Mouse (Mus musculus) monocyte, adult 5-6 weeks (primary cell): ENCODE measurements around the gene Rnaset2a. TPM values are rescaled to one million over a fixed set of nuclear protein-coding genes. Genes with fewer than 3 reads are reported as not detected.
A peak's percentile ranks its signal among the peaks of the same experiment; 100 is the strongest.
"Not testable (repeated sequence)": the region's sequence is repeated elsewhere in the genome, so short reads cannot be mapped to it uniquely, and the experiment has no call there.

Experiments
- ATAC-seq: fragments of 153-309, 156-312 bp; replicated peaks from 2 replicates; pipeline ENCODE4 v1.8.0; 2017; ENCODE audit warnings: mild to moderate bottlenecking; ENCODE audit not compliant: low TSS enrichment, insufficient number of reproducible peaks, severe bottlenecking, poor library complexity, low FRiP score
- total RNA-seq: library from RNA; stranded (forward); fragments of 200-1000, 200-491, 200-594 nt; gene quantifications from 3 replicates; pipeline ENCODE4 v1.2.3, GENCODE M21; 2017

Rnaset2a gene
- total RNA-seq, 1 experiment from 2014 or later, result 53.4 TPM

DNA sequence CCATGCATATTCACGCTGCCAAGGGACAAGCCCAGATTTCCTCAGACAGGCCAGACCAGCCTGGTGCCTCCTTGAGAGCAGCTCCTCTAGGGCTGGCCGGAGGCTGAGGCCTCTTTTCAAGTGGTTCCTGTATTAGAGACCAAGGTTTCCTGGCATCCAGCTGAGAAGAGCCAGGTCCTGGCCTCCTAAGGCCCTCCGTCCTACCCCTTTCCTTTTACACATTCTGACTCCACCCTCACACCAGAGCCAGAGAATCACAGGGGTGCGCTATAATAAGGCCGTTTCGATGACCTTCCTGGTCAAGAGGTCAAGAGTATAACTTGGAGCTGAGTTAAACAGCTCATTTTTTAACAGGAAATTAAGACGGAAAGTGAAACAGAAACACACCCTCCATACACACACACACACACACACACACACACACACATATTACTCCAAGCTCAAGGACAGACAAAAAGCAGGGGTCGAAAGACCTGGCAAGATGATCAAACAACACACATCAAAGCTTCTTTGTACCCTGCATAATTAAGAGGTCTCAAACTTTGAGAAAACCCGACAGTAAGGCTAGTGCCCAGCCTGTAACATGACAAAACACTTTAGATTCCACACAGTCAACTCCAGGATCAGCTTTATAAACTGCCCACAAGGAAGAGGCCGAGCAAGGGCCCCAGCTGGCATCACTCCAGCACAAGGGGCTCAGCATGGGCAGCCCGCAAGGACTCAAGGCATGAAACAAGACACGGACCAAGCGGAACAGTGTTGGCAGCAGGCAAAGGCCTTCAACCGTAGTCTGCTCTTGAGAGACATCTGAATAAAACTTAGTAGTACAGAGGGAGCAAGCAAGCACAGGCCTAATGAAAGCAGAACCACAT is 3.9 kb downstream of the Rnaset2a start:
- ATAC-seq, result peak; percentile 46

GRCm38 (mm10) chr17:8140210-8140609 is 7.7 kb downstream of the Rnaset2a start:
- peak; percentile 45 for ATAC-seq

DNA sequence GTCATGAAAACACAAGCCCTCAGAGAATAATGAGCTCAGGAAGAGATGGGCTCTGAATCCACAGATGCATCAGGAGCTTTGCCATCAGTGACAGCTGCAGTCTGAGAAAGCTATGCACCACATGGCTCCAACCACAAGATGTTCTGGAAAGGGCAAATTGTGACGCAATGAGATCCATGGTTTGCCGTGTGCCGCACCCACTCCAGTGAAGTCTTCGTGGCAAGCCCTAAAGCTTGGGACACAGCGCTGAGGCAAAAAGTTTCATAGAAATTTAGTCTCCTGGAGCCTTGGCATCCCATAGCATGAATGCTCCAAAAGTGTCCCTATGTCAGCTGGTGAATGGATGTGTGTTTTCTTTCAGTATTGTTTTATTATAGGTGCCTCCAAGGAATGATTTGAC is 9.8 kb downstream of the Rnaset2a start:
- not testable (repeated sequence) for ATAC-seq

GRCm38 (mm10) chr17:8130849-8131248 is 17.0 kb downstream of the Rnaset2a start:
- not testable (repeated sequence) for ATAC-seq

DNA sequence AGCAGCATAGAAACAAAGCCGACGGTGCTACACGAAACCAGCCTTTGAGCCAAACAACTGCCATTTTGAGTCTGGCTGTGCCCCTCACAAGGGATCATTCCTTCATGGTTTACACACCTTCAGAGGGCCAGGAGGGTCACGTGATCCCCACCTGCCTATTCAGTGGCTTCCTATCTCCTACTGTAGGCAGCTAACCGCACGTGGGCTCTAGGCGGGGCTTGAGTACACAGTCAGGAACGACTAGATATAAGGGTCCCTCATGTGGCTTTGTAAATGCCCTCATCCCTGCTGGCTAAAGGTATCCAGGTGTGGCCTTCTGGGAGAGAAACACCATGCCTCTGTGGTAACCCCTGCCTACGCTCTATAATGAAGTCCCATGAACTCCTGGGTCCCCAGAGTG is 18.3 kb downstream of the Rnaset2a start:
- not testable (repeated sequence) for ATAC-seq

DNA sequence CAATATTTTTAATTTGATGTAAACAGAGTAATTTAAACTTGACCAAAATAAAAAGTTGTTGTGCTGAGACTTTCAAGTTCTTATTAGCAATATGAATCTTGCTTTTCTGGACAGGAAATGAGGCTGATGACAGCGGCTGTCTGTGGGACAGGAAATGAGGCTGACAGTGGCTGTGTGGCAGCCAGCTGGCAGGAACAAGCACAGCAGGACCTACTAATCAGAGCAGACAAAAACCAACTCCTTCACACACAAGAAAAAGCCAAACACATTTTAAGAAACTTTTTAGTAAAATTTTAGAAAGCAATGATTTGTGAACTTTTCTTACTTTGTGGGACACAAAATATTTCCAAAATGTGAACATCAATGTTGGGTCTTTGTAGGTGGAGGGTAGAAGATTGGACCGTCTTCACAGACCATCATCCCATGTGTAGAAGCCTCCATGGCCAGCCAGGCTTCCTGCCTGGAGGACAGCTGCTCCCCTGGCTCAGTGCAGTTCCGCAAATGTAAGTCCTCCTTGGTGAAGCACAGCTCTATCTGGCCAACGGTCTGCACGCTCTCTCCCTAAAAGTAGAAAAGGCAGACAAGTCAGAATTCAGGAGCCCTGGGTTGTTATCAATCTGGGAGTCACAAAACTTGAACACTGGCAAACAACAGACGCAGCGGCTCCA is 19.4 kb downstream of the Rnaset2a start:
- ATAC-seq, result not testable (repeated sequence)

DNA sequence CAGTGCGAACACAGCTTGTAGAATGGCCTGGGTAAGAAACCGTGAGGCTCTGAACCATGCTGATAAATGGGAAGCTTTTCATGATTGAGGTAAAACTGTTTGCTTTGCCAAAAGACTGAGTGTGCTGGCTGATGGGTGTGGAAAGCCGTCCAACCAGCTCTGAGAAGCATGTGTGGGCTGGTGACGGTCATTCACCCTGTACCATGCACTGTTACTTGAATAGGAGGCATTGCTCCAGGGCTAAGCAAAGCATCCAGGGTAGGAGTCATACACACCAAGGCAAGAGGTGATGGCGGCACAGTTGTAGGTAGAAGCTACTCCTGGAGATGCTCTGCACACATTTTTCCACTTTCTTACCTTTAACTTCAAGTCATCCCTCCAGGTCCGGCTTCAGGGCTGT is 23.3 kb downstream of the Rnaset2a start:
- ATAC-seq, result not testable (repeated sequence)

DNA sequence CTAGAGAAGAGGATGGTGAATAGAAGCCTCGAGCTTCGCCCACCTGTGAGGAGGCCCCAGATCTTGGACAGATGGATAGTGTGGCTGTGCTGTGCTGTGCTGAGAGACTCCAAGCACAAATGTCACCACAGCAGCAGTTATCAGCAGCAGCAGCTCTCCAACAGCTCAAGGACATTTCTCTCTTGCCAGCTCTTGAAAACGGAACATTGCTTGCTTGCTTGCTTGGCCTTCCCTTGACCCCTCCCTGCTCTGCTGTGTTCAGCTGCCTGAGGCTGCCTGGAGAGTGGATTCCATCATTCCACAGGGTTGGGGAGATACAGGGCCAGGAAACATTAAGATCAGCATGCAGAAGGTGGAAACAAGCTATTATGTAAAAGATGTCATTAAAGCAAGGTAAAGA is 24.9 kb downstream of the Rnaset2a start:
- ATAC-seq, result not testable (repeated sequence)

DNA sequence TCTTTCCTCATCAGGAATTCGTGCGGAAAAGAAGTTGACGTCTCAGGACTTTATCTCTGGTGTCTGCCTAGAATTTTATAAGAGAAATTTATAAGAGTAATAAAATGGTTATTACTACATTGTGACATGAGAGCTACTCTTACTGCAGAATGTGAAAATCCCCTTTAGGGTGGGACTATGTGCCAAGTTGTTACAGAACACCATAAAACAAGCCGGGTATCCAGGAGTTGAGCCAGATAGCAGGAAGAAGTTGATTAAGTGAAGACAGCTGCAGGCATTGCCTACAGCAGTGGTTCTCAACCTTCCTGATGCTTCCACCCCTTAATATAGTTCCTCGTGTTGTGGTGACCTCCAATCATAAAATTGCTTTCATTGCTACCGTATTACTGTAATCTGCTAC is 31.0 kb downstream of the Rnaset2a start:
- not testable (repeated sequence) for ATAC-seq

- ATAC-seq, result peak; percentile 64
Measured at GRCm38 (mm10) chr17:8116378-8116777, 31.5 kb downstream of the Rnaset2a start.

DNA sequence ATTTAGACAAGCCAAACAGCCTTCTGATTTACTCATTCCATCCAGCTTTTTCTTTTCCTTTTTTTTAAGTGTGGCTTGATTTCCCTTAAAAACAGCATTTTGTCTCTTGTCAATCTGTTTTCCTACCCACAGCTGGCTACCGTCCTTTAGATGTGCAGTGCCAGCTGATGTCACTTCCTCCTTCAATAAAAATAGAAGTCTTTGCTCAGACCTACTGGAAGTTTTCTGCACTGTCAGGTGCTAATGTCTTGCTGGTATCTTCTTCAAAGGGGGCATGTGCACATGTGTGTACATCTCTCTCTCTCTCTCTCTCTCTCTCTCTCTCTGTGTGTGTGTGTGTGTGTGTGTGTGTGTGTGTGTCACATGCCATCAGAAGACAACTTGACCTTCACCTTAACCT is 35.7 kb downstream of the Rnaset2a start:
- ATAC-seq, result not testable (repeated sequence)

DNA sequence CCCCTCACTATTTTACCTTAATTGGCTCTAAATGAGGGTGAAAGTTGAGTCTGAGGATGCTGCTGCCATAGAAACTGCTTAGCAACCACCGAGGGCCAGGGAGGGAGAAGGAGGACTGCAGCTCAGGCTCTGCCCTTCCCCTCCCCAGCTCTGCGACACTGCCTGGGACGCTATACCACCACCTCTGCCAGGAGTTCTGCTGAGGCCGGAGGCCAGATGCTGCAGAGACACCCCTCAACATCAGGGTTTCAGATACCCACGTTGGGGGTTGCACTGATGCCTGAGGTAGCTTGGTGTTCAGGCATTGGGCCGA is 46.6 kb downstream of the Rnaset2a start:
- ATAC-seq, result not testable (repeated sequence)

GRCm38 (mm10) chr17:8100405-8101296 is 47.2 kb downstream of the Rnaset2a start:
- ATAC-seq, result not testable (repeated sequence)

DNA sequence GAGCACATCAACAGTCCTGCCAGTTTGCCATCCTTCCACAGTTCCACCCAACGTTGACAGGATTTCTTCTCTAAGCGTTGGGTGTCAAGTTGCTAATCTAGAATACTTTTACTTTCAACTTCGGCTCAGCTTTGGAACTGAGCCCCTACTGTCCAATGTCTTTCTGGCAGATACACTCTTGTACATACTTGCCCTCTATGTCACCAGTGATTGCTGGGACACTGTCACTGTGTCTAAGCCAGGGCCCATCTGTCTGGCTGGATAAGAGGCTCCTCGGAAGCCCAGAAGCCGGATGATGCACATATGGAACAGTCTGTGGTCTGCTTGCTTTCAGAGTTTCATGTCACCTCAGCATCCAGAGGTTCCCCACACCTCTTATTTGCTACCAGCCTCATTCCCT is 51.7 kb downstream of the Rnaset2a start:
- not testable (repeated sequence) for ATAC-seq

DNA sequence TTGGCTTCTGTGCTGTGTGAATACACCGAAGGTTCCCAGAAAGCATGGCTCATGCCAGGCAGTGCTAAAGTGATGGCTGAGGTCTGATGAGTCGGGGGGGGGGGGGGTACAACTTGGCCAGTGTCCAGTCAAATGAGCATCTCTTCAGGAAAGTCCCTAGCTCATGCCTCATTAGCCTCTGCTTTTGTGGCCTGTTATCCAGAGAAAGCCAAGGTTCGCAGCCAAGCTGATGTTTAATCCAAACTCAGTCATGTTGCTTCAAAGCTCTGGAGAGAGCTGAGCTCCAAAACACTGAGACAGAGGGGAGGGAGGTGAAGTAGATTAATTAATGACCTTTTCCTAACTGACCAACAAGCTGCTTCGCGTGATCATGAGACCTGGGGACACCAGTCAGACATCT is 52.2 kb downstream of the Rnaset2a start:
- not testable (repeated sequence) for ATAC-seq

- not testable (repeated sequence) for ATAC-seq
Measured at GRCm38 (mm10) chr17:8092537-8093526, 55.1 kb downstream of the Rnaset2a start.

DNA sequence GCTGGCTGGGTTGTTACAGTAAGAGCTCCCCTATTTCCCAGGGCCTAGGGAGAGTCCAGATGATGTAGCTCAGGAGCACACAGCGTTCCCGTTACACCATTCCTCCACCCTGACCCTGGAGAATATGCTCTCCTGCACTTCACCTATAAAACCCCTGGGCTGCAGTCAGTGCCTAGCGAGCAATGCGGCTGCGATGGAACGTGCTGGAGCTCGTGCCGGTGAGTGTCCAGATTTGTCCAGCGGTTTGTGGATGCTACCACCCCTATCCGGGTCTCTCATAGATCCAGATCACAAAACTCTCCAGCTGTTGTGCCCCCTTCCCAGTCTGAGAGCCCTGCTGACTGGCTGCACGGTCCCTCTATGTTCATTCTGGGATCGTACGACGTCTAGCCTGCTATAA is 56.6 kb downstream of the Rnaset2a start:
- not testable (repeated sequence) for ATAC-seq

- ATAC-seq, result not testable (repeated sequence)
Measured at GRCm38 (mm10) chr17:8069847-8070246, 78.0 kb downstream of the Rnaset2a start.
